Mouse (Mus musculus) neural tube, embryonic 13.5 days (tissue): ENCODE measurements around the gene Elk3. TPM values are rescaled to one million over a fixed set of nuclear protein-coding genes. Genes with fewer than 3 reads are reported as not detected.

Source experiments
- ATAC-seq: fragments of 200-750 bp; cut with Nextera tagmentation; 2 replicates; pipeline ENCODE4 v1.8.0; 2017; ENCODE audit warnings: low read depth, mild to moderate bottlenecking, moderate TSS enrichment, moderate library complexity
- H3K27ac ChIP-seq: fragments of 300-500 bp; sonication (generic); replicated peaks from 2 replicates; pipeline ENCODE4 v1.5.1; 2015; ENCODE audit warnings: moderate library complexity, mild to moderate bottlenecking, inconsistent platforms
- H3K27me3 ChIP-seq: fragments of 300-500 bp; sonication (generic); 2 replicates; pipeline ENCODE4 v1.6.1; 2015; ENCODE audit warnings: mild to moderate bottlenecking, inconsistent platforms
- H3K36me3 ChIP-seq: fragments of 300-500 bp; sonication (generic); 2 replicates; pipeline ENCODE4 v1.6.1; 2015; ENCODE audit warnings: mild to moderate bottlenecking, inconsistent platforms
- H3K4me1 ChIP-seq: fragments of 300-500 bp; sonication (generic); replicated peaks from 2 replicates; pipeline ENCODE4 v1.6.1; 2015; ENCODE audit warnings: inconsistent platforms
- H3K4me2 ChIP-seq: fragments of 300-500 bp; sonication (generic); 2 replicates; pipeline ENCODE4 v1.6.1; 2015; ENCODE audit warnings: inconsistent platforms, mild to moderate bottlenecking, moderate library complexity
- H3K4me3 ChIP-seq: fragments of 300-500 bp; sonication (generic); 2 replicates; pipeline ENCODE4 v1.5.1; 2015; ENCODE audit warnings: mild to moderate bottlenecking, inconsistent platforms
- H3K9ac ChIP-seq: fragments of 300-500 bp; sonication (generic); 2 replicates; pipeline ENCODE4 v1.6.1; 2015; ENCODE audit warnings: moderate library complexity, mild to moderate bottlenecking, inconsistent platforms
- H3K9me3 ChIP-seq: fragments of 300-500 bp; sonication (generic); 2 replicates; pipeline ENCODE4 v1.6.1; 2016; ENCODE audit warnings: inconsistent platforms
- WGBS: fragments of 180-500 bp; shearing (Covaris S2); methylation state at CpG from one replicate; pipeline ENCODE4 v1.1.7; 2015; 5-methylcytosine and 5-hydroxymethylcytosine counted together
- polyA plus RNA-seq: library from polyadenylated mRNA; unstranded; fragments of >200 nt; fragmentation: Nextera tagmentation; extraction: Ambion mirVana; gene quantifications from 2 replicates; pipeline ENCODE4 v1.2.1, GENCODE M21; 2015

Gene Elk3
- polyA plus RNA-seq, 1 experiment from 2014 or later, result 15.1 TPM

DNA sequence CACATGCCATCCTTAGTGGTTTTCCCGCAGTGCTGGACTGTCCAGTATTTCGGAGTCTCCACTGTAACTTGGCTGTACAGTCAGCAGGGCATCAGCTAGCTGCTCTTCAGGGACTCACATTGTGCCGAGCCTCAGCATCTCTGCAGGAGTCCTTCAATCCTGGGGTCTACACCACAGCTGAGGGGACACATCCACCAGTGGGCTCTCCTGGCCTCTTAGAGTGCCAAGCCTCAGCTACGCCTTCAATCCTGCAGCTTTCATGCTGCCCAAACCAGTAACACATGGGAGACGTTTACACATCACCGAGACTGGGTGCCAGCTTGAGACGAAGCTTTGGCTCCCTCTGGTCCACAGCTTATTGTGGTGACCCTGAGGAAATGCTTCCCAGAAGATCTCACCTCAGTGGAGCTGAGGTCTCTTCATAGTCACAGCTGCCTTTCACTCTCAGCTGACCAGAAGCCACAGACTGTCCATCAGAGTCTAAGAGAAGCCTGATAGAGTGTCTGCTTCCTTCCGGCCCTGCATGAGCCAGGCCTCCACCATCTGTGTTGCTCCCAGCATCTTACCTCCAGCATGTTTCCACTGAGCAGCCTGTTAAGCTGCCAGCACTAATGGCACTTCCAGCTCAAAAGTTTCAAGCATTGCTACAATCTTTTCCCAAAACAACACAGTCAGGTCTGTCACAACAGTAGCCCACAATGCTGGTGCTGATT lies 95.7 kb downstream of the Elk3 start:
- peaks cover 4% of the 10 kb centered on the region; the same call in 1 of the 2 replicates for H3K4me1 ChIP-seq
- no peak for ATAC-seq

DNA sequence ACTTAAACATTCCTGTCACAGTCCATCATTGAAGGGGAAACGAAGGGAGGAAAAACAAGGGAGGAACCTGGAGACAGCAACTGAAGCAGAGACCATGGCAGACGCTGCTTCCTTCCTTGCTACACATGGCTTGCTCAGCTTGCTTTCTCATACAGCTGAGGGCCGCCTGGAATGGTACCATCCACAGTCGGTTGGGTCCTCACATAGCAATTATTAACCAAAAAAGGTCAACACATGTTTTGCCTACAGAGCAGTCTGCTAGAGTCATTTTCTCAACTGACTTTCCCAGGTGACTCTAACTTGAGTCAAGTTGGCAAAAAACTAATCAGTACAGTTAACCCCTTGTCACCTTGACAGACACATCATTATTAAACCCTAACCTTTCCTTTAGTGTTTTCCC lies 96.7 kb downstream of the Elk3 start:
- Histone ChIP-seq H3K9me3 (no peaks in the 10 kb centered on the region), H3K4me3 (no peak overlapping the region), H3K9ac (no peak overlapping the region), H3K27ac (no peak overlapping the region), H3K4me1 (peaks cover 4% of the 10 kb centered on the region; the same call in 1 of the 2 replicates), H3K4me2 (no peak overlapping the region), H3K27me3 (no peaks in the 10 kb centered on the region), H3K36me3 (peaks cover 55% of the 10 kb centered on the region)
- no peak for ATAC-seq
- WGBS, result 78% methylated on average over 4 of the region's 4 CpGs

More for the DNA sequence above, 95.7 kb downstream of the Elk3 start:
- Histone ChIP-seq H3K27ac (no peak overlapping the region), H3K4me2 (no peak overlapping the region), H3K9ac (no peak overlapping the region), H3K27me3 (no peaks in the 10 kb centered on the region), H3K9me3 (no peaks in the 10 kb centered on the region), H3K36me3 (peaks cover 55% of the 10 kb centered on the region), H3K4me3 (no peak overlapping the region)
- 89% methylated on average over 8 of the region's 8 CpGs for WGBS

GRCm38 (mm10) chr10:93213339-93213738 lies 97.6 kb downstream of the Elk3 start:
- Histone ChIP-seq H3K9me3 (no peaks in the 10 kb centered on the region), H3K4me2 (no peak overlapping the region), H3K27ac (no peak overlapping the region), H3K4me3 (no peak overlapping the region), H3K4me1 (peaks cover 4% of the 10 kb centered on the region; the same call in 1 of the 2 replicates), H3K36me3 (peaks cover 51% of the 10 kb centered on the region), H3K27me3 (no peaks in the 10 kb centered on the region), H3K9ac (no peak overlapping the region)
- 86% methylated on average over 7 of the region's 7 CpGs for WGBS
- ATAC-seq, result no peak

DNA sequence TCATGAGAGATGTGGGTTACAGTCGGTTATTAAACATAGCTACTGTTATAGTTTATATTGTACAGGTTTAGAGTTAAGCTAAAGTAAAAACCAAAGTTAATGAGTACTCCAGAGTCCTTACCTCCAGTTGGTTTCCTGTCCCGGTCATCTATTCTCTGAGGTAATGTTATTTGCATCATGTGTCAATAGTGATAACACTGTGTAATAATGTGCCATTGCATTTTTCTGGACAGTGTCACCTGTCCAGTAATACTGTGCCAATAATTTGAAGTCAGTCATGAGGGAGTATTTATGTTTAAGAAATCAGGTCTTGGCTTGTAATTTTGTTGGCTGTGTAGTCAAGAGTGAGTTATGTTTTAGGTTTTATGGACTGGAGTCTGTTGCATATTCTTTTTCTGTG lies 98.2 kb downstream of the Elk3 start:
- no peak overlapping the region for H3K27ac ChIP-seq
- no peak overlapping the region for H3K4me3 ChIP-seq
- peaks cover 45% of the 10 kb centered on the region for H3K36me3 ChIP-seq
- H3K9me3 ChIP-seq, result no peaks in the 10 kb centered on the region
- H3K4me2 ChIP-seq, result no peak overlapping the region
- H3K9ac ChIP-seq, result no peak overlapping the region
- 90% methylated on average over 2 of the region's 2 CpGs for WGBS
- no peak for ATAC-seq
- peaks cover 4% of the 10 kb centered on the region; the same call in 1 of the 2 replicates for H3K4me1 ChIP-seq
- no peaks in the 10 kb centered on the region for H3K27me3 ChIP-seq

DNA sequence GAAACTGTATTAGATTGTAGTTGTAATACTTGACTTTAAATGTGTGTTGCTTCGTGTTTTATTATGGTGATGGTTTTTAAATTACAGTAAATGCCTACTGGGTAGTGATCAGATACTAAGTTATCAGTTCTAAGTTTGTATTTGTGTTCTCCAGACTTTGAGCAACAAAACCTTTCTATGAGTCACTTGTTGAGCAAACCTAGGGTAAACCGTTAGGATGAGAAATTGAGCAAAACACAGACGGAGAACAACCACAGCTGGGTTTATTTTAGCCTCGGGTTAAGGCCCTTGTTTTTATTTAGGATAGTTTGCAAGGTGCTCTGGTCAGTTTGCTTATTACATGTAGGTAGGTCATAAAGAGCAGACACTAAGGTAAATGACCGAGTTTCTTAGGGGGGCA lies 103.8 kb downstream of the Elk3 start:
- no peaks in the 10 kb centered on the region for H3K27me3 ChIP-seq
- H3K36me3 ChIP-seq, result peaks cover 6% of the 10 kb centered on the region; the same call in 1 of the 2 replicates
- no peak overlapping the region for H3K9ac ChIP-seq
- H3K4me1 ChIP-seq, result peaks cover 7% of the 10 kb centered on the region; the same call in 1 of the 2 replicates
- ATAC-seq, result no peak
- H3K4me3 ChIP-seq, result no peak overlapping the region
- no peaks in the 10 kb centered on the region for H3K9me3 ChIP-seq
- WGBS, result 88% methylated on average over 5 of the region's 5 CpGs
- H3K27ac ChIP-seq, result no peak overlapping the region
- H3K4me2 ChIP-seq, result no peak overlapping the region

GRCm38 (mm10) chr10:93205287-93205956 lies 105.5 kb downstream of the Elk3 start:
- peaks cover 3% of the 10 kb centered on the region; the same call in 1 of the 2 replicates for H3K4me1 ChIP-seq
- no peak overlapping the region for H3K27ac ChIP-seq
- no peaks in the 10 kb centered on the region for H3K9me3 ChIP-seq
- H3K4me3 ChIP-seq, result no peak overlapping the region
- no peak overlapping the region for H3K4me2 ChIP-seq
- no peaks in the 10 kb centered on the region for H3K36me3 ChIP-seq
- ATAC-seq, result no peak
- WGBS, result 88% methylated on average over 4 of the region's 4 CpGs
- no peaks in the 10 kb centered on the region for H3K27me3 ChIP-seq
- H3K9ac ChIP-seq, result no peak overlapping the region

DNA sequence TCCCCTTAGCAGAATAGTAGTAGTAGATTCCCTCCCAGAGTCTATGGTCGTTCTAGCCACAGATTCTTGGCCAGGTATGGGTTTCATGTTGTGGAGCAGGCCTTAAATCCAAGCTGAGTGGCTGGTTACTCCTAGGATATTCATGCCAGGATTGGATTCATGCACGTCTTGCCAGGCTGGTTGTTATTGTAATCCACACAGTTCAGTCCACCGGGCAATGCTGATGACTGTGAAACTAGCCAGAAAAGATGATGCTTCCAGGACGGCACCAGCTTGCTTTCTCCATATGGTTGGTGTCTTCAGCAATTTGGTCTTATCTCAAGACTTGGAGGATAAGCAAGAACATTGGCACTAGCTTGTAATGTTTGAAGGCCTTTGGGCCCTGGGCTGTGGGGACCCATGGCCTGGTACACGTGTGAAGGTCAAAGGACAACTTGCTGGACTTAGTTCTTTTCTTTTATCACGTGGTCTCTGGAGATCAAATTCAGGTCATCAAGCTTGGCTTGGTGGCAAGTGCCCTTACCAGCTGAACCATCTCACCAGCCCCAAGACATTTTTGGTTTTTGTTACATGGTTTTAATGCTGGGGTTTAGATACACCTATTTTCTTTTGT lies 109.0 kb downstream of the Elk3 start:
- H3K27ac ChIP-seq, result no peak overlapping the region
- H3K4me3 ChIP-seq, result no peak overlapping the region
- H3K36me3 ChIP-seq, result peaks cover 11% of the 10 kb centered on the region
- H3K27me3 ChIP-seq, result no peaks in the 10 kb centered on the region
- peaks cover 6% of the 10 kb centered on the region; the same call in 1 of the 2 replicates for H3K4me1 ChIP-seq
- 89% methylated on average over 6 of the region's 6 CpGs for WGBS
- no peak for ATAC-seq
- H3K9ac ChIP-seq, result no peak overlapping the region
- no peaks in the 10 kb centered on the region for H3K9me3 ChIP-seq
- no peak overlapping the region for H3K4me2 ChIP-seq

GRCm38 (mm10) chr10:93198958-93199357 lies 112.0 kb downstream of the Elk3 start:
- 85% methylated on average over 3 of the region's 3 CpGs for whole genome bisulfite sequencing
- no peak overlapping the region for H3K4me2 ChIP-seq
- H3K4me1 ChIP-seq, result peaks cover 23% of the 10 kb centered on the region
- H3K4me3 ChIP-seq, result no peak overlapping the region
- no peaks in the 10 kb centered on the region for H3K27me3 ChIP-seq
- H3K9ac ChIP-seq, result no peak overlapping the region
- no peaks in the 10 kb centered on the region for H3K9me3 ChIP-seq
- peaks cover 11% of the 10 kb centered on the region for H3K36me3 ChIP-seq
- no peak for ATAC-seq
- no peak overlapping the region for H3K27ac ChIP-seq

Other genes with a start within 250 kb of the Elk3 start
- gene Cfap54, start 229.5 kb downstream of the Elk3 start, polyA plus RNA-seq, result 0.88 and 1.3 TPM in 2 replicates
- 42.3 and 44.4 TPM in 2 replicates for gene Cdk17, start 150.3 kb downstream of the Elk3 start, polyA plus RNA-seq
- gene Lta4h, start 142.3 kb upstream of the Elk3 start, polyA plus RNA-seq, result 99.1 and 103 TPM in 2 replicates
- not detected in 2 replicates for gene Hal, start 177.6 kb upstream of the Elk3 start, polyA plus RNA-seq
- gene Amdhd1, start 228.9 kb upstream of the Elk3 start, polyA plus RNA-seq, result not detected in 2 replicates
- gene Ccdc38, start 229.5 kb upstream of the Elk3 start, polyA plus RNA-seq, result 0.28 and 0.56 TPM in 2 replicates